Mouse (Mus musculus) ES-CJ7 (cell line): ENCODE data around the gene Sapcd1.
A peak's percentile ranks its signal among the peaks of the same experiment; 100 is the strongest.
"Not testable (repeated sequence)": the region's sequence is repeated elsewhere in the genome, so short reads cannot be mapped to it uniquely, and the experiment has no call there.

Experiments used
- DNase-seq: peaks from one replicate; pipeline ENCODE4 v3.0.0; 2011; ENCODE audit warnings: low read depth, low spot score

Gene Sapcd1

GRCm38 (mm10) chr17:35052271-35052798 is 24.5 kb upstream of the Sapcd1 start:
- DNase-seq = peak; percentile 42

- DNase-seq = peak; percentile 83
These were observed 23.6 kb upstream of the Sapcd1 start for GRCm38 (mm10) chr17:35051156-35052086.

GRCm38 (mm10) chr17:35050126-35050750 is 22.4 kb upstream of the Sapcd1 start:
- DNase-seq = peak; percentile 55

- DNase-seq = peak; percentile 45
These were observed 21.8 kb upstream of the Sapcd1 start, which contains the start of gene Clic1 for GRCm38 (mm10) chr17:35049561-35050016. Clic1 (plus strand) TSS chr17:35049966.

- DNase-seq = no peak
These were observed 21.2 kb upstream of the Sapcd1 start for GRCm38 (mm10) chr17:35048932-35049440.

- no peak for DNase-seq
These were observed 20.5 kb upstream of the Sapcd1 start for GRCm38 (mm10) chr17:35048149-35048931.

- no peak for DNase-seq
These were observed 19.9 kb upstream of the Sapcd1 start for GRCm38 (mm10) chr17:35047688-35048087.

- peak; percentile 100 for DNase-seq
These were observed 19.1 kb upstream of the Sapcd1 start, which contains the start of gene Msh5 for GRCm38 (mm10) chr17:35046681-35047455. Msh5 (minus strand) TSS chr17:35046745.

- DNase-seq = no peak
These were observed 18.2 kb upstream of the Sapcd1 start for GRCm38 (mm10) chr17:35045807-35046680.

GRCm38 (mm10) chr17:35044904-35045806 is 17.3 kb upstream of the Sapcd1 start:
- no peak for DNase-seq

- DNase-seq = no peak
These were observed 16.0 kb upstream of the Sapcd1 start for GRCm38 (mm10) chr17:35043794-35044193.

- DNase-seq = no peak
These were observed 11.5 kb upstream of the Sapcd1 start for GRCm38 (mm10) chr17:35039121-35039873.

GRCm38 (mm10) chr17:35034896-35035295 is 7.1 kb upstream of the Sapcd1 start:
- no peak for DNase-seq

GRCm38 (mm10) chr17:35033703-35034102 is 5.9 kb upstream of the Sapcd1 start:
- DNase-seq = not testable (repeated sequence)

GRCm38 (mm10) chr17:35032323-35032870 is 4.6 kb upstream of the Sapcd1 start:
- no peak for DNase-seq

- DNase-seq = no peak
These were observed 4.1 kb upstream of the Sapcd1 start for GRCm38 (mm10) chr17:35031880-35032279.

GRCm38 (mm10) chr17:35031272-35031671 is 3.5 kb upstream of the Sapcd1 start:
- no peak for DNase-seq
